Mouse (Mus musculus) heart, postnatal 36 days (tissue): ENCODE results near the gene Foxp4. TPM values are rescaled to one million over a fixed set of nuclear protein-coding genes. Genes with fewer than 3 reads are reported as not detected.

Experiments
- DNase-seq, 2 experiments: peaks; one replicate each; pipeline ENCODE4 v3.0.0; 2021 to 2022
- intact Hi-C: fragments of 180-260 bp; cut with DNase I; formaldehyde crosslinking; loops from one replicate; pipeline ENCODE4 v1.15.1; 2025
- total RNA-seq, 2 experiments: library from RNA; stranded (reverse); gene quantifications; 2 replicates each; pipeline ENCODE4 v1.2.3; 2021

Gene Foxp4
- total RNA-seq, 2 experiments from 2014 or later: 9.5 to 11.3 TPM

DNA sequence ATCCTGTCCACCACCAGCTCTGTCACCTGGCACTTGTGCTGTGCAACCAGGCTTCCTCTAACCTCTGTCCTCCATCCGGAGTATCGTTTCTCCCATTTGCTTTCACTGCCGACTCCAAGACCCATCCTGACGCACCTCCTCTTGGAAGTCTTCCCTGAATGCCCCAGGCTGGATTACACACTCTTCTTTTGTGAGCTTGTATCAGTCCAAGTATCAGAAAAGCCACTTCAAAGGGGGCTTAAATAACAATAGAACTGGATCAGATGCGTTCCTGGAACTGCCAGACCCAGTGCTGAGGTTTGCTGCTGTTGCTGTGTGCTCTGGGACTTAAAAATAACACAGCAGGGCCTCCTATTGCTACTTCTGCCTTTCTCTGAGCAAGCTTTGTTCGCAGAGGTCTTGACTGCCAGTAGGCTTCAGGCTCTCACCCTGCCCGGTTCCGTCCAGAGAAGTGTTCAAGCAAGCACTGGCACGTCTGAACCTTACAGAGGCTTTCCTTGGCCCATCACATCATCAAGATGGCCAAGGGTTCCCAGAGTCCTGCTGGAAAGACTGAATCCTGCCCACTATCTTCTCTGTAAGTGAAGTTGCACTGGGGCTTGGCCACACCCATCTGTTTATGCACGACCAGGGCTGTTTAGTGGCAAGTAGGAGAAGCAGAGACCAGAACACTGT is 13.6 kb upstream of the Foxp4 start:
- intact Hi-C loops: no loop called here
- DNase-seq: no peak

DNA sequence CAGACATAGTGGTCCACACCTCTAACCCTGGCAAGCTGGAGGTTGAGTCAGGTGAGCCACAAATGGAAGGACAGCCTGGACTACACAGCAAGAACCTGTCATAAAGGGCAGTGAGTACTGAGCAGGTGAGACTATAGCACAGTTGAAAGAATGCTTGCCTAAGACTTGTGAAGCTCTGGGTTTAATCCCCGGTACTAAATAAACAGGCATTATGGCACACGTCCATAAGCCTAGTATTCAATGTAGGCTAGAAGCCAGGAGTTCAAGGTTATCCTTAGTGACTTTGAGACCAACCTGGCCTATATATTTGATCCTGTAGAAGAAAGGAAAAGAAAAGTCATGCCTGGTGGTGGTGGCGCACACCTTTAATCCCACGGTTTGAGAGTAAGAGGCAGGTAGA is 12.1 kb upstream of the Foxp4 start:
- intact Hi-C loops: no loop called here
- no peak for DNase-seq

DNA sequence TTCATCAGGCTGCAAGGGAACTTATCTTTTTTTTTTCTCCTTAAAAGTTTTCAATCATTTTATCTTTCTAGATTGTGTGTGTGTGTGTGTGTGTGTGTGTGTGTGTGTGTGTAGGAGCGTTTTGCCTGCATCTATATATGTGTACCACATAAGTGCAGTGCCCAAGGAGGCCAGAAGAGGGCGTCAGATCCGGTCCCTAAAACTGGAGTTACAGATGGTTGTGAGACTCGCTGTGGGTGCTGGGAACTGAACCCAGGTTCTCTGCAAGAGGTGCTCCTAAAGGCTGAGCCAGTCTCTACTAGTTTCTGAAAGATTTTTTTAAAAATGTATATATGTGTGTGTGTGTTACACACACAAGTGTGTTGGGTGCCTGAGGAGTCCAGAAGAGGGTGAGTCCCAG is 5.0 kb upstream of the Foxp4 start:
- intact Hi-C loops: no loop called here
- DNase-seq: no peak

DNA sequence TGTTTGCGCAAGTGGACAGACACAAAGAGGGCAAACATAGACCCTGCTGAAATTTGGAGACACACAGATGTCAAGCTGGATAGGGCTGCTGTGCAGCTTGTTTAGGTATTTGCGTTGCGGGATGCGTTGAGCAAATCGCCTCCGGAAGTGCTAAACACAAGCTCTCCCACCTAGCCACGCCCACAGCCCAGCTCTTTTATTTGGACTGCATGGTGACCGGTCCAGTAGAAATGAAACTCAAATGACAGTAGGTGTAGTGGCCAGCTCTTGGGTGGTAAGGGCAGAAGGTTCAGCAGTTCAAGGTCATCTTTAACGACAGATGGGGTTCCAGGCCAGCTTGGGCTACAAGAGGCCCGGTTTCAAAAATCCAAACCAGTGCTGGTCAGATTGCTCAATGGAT is 1.5 kb upstream of the Foxp4 start:
- DNase-seq: no peak
- intact Hi-C loops: loop anchor here (2.0 kb wide), 3 partner anchors 49 to 119 kb away; no protein-coding TSS in a partner anchor

DNA sequence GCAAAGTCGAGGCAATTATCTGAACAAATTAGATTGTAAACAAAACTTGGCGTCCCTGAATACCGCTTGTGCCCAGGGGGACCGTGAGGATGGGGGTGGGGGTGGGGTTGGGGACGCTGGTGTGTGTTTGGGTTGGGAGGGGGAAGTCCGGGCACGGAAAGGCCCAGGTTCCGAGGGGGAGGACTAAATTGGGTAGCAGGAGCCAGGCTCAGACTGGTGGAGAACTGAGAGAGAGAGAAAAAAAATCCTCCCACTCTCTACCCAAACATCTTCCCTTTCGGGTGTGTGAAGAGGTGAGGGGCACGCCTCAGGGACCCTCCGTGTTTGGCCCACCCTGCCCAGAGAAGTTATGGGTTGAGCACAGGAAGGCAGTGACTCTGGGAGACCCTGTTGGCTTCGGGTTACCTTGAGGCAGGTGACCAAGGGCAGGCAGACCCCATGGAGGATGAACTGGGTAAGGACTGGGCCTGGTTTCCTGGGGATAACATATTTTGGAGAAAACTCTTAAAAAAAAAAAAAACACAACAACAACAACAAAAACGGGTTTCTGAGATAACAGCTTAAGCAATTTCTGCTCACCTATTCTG is 988 bp upstream of the Foxp4 start:
- intact Hi-C loops: loop anchor here (2.0 kb wide), 3 partner anchors 49 to 119 kb away; no protein-coding TSS in a partner anchor
- DNase-seq: no peak

DNA sequence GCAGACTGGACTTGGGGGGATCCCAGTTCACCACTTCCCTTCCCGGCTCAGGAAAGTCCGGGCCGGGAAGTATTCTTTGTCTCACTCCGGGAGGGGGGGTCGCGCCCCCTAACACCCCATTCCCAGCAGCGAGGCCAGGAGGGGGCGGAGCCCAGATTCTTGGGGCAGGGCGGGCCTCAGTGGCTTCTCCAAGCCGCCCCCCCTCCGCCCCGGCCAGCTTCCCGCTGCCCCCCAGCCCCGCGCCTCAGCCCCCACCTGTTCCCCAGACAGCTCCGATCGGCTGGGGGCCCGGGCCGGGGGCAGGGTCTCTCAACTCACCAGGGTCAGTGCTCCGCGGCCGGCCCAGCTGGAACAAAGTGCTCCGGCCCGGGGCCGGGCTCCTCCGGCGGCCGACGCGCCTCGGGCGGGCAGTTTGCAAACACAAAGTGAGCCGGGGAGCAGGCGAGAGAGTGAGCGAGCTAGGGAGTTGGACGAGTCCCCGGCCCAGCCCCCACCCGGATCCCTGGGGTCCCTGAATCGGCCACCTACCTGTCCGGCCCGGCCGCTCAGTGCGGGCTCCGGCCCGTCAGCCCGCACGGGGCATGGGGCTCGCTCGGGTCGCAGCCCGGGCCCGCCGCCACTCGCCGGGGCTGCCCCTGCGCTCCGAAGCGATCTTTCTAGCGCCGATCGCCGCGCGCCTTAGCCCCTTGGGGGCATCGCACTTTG is 615 bp downstream of the Foxp4 start:
- DNase-seq: peak; percentile 60 to 66
- intact Hi-C loops: loop anchor here (2.0 kb wide), 3 partner anchors 51 to 121 kb away; no protein-coding TSS in a partner anchor

DNA sequence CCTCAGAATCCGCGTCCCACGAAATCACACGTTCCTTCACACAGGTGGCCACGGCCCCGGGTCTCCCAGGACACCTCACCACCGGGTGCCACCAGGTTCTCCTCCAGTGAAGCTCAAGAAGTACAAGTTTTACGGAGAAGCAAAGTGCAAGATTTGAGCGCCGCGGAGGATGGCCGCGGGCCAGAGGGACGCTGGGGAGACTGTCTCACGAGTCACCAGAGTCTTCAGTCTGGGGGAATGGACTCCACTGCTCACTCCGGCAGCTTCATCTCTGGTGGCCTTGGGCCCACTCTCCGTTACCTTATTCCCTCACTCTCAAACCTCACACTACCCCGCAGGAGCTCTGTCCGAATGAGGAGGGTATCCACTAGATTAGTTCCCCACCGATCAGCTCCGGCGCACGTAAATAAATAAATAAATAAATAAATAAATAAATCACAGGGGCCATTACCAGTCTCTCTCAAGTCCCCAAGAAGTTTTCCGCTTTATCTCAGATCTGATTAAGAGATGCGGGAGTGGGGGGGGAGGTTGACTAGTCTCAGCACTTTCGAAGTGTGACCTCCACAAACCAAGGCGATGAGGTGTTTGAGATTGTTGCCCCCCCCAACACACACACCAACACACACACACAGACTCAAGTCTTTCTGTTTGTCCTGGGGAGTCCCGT is 1.3 kb downstream of the Foxp4 start:
- intact Hi-C loops: no loop called here
- DNase-seq: peak; percentile 51 to 55

DNA sequence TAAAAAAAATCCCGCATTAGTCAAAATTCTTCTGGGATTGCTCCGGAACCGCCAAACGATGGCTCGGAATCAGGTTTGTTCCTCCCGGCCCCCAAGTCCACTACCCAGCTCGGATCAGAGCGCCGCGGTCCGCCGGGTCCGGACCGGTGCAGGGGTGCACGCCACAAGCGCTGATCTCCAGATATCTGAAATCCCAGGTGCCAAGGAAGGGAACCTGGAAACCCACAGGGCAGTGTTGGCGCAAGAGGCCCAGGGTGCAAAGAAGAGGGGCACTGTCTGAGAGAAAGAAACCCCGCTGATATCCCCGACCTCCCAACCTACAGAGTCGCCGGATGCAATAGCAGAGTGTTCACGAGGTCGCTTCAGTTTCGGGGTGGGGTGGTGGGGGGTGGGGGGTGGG is 1.9 kb downstream of the Foxp4 start:
- no peak for DNase-seq
- intact Hi-C loops: no loop called here

DNA sequence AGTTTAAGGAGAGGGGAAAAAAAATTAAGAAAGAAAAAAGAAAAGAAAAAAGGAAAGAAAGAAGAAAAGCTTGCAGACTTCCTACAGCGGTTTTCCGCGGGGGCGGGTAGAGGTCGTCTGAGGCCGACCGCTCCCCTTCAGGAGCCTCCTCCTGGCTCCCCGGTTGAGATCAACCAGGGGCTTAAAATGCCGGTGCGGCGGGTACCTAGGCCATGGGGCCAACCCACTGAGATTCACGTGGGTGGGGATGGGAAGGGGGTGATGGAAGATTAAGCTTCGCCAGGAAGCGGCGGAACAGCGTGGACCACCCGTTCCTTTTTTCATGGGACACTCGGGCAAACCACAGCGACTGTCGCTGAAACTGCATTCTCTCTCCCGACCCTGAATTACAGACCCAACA is 2.3 kb downstream of the Foxp4 start:
- no peak for DNase-seq
- intact Hi-C loops: no loop called here

DNA sequence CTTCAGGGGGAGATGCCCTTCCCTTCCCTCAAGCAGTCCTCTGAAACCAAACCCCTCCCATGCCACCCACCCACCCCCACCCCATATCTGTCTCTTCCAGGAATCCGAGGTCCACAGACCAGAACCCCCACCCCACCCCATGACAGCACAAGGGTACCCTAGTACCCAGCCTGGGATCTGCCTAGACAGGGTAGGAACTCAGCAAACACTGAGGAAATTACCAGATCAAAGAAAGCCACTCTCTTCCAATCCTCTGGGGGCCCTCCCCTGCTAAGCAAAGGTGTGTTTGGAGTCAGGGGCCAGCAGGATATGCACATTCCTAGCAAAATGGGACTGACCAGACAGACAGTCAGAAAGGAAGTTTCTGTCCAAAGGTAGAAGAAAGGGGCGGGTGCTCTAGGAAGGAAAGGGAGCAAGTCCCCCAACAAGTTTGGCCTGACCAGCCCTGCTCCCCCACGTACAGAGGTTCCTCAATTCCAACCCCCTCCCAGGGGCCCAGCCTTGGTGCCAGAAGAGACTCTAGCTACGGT is 3.2 kb downstream of the Foxp4 start:
- no peak for DNase-seq
- intact Hi-C loops: no loop called here

DNA sequence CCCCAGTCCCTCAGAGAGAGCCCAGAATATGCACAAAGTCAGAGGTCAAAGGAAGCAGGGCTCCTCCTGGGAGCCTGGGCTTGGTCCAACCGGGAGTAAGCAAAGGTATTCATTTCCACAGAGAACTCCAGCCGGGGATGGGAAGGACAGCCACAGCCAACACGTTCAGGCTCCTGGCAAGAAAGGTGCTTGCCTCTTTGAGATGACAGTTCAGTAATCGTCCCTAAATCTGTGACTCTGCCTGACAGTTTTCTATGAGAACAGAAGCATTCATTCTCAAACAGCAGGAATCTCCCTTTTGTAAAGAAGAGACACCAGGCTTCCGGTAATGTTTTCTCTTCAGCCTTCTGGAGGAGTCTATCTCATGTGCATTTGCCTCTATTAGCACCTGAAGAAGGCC is 4.6 kb downstream of the Foxp4 start:
- DNase-seq: no peak
- intact Hi-C loops: no loop called here

DNA sequence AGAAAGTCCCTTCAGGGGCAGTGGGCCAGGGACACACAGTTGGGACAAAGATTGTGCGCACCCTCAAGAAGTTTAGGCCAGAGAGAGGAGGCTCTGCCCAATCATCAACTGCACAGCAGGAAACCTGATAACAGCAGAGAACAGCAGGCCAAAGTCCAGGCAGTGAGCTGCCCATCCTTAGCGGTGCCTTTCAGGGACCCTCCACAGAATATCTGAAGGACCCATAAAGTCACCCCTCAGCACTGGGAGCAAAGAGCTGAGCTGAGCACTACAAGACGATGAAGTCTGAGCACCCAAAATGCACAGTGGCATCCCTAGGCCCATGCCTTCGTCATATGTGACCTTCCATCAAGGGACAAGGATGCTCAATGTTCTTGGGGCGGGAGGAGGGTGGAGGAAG is 6.5 kb downstream of the Foxp4 start:
- intact Hi-C loops: no loop called here
- DNase-seq: no peak

DNA sequence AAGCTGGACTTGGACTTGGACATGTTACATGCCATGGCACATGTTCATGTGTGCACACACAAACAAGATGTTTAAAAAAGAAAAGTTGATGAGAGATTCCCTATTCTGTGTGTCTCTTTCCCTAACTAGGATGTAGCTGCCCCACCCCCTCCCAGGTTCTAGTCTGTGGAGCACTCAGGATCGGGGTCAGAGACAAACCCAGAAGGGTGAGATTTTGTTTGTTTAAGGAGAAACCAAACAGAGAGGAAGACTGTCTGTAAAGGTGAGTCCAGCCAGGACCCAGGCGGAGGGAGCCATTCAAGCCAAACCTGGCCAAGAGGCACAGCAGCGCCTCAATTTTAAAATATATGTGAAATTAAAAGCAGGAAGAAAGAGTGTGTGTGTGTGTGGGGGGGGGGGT is 7.2 kb downstream of the Foxp4 start:
- intact Hi-C loops: no loop called here

DNA sequence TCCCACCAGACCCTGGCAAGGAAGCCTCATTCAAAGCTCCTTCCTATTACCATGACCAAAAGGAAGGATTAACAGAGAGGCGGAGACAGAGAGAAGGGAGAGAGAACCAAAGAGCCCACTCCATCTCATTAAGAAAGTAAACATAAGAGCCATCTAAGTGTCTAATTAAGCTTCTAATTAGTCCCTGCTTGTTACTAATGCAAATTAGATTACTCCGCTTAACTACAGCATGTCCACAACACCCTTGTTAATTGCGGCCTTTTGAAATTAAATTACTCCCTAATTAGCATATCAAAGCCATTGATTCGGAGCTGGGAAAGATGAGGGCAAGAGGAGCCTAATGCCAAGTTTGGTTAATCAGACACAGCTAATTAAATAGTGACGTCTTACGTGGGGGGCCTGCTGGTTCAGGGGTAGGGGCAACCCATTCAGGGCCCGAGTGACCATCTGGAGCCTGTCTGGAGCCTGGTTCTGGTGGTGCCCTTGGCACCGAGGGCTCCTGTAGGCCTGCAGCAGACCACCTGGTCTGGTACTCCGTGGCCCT is 9.7 kb downstream of the Foxp4 start:
- intact Hi-C loops: no loop called here
- no peak for DNase-seq

More for the DNA sequence above, 7.2 kb downstream of the Foxp4 start:
- DNase-seq: no peak

DNA sequence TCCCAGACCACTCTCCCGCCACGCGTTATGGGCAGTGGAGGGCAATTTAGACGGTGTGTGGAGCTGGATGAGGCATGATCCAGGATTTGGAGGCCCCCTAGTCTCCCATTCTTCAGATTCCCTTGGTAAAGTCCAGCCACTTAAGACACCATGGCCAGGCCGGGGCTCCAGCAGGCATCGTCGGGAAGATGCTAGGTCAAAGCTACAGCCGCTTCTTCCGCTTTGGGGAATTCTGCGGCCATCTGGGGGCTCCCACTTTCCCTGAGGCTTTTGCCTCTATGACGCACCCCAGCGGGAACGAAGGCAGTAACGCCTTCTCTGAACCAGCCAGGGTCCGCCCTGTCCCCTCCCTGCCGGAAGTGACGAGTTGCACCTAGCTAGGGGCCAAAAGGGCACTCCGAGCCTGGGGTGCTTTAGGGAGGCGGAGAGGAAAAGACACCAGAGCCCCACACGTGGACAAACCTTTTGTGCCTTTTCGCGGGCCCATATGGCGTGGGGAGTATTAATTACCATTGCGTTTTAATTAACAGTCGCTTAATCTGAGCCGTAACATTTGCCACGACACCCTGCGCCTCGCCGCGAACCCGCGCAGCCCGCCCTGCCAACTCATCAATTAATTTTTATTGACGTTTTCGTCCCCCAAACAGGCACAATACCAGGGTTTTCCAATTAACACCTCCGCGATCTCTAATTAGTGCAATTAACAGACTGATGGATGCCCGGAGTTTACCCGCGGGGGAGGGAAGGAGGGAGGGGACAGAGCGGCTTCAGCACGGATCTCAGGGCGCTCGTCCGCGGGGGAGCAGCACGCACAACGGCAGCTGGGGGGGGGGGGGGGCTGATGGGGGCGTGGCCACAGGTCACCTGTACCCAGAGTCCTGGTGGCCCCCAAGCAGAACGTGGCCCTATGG is 15.1 kb downstream of the Foxp4 start:
- intact Hi-C loops: no loop called here
- peak; percentile 69 for DNase-seq

DNA sequence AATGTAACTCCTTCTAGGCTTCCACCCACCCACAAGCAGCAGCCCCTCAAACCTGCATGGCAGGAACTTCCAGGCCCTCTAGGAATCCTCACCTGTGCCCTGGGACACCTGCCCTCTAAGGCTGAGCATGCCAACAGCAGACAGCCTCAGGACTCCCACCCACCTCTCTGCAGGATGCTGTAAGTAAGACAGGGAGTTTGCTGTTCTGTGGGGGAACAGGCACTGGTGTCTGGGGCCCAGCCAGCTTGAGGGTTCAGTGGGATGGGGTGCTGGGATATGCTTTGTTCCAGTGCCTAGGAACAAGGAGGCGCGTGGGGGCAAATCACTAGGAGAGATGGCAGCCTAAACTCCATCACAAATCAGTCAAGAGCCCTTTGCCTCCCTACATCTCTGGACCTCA is 16.4 kb downstream of the Foxp4 start:
- DNase-seq: no peak
- intact Hi-C loops: no loop called here

DNA sequence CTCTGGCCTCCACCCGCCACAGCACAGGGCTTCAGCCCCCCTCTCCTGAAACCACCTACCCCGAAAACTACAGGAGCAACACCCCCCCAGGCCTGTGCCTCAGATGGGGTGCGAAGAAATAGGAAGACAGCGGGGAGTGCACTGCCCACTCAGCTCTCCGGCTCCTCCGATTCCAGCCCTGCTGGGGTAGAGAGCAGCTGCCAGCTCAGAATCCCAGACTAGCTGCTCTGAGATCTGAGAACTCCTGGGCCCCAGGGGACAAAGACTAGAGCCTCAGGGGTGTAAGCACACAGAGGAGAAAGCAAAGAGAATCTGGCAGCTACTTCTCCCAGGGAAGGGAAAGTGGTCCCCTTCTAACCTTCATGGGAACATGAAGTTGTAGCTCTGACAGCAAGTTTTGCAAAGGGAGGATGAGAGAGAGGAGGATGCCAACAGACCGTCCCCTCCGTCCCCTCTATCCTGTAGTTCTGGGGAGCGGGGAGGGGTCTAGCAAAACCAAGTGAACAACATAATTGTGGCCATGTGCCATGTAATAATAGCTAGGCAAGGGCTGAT is 17.0 kb downstream of the Foxp4 start:
- DNase-seq: no peak

DNA sequence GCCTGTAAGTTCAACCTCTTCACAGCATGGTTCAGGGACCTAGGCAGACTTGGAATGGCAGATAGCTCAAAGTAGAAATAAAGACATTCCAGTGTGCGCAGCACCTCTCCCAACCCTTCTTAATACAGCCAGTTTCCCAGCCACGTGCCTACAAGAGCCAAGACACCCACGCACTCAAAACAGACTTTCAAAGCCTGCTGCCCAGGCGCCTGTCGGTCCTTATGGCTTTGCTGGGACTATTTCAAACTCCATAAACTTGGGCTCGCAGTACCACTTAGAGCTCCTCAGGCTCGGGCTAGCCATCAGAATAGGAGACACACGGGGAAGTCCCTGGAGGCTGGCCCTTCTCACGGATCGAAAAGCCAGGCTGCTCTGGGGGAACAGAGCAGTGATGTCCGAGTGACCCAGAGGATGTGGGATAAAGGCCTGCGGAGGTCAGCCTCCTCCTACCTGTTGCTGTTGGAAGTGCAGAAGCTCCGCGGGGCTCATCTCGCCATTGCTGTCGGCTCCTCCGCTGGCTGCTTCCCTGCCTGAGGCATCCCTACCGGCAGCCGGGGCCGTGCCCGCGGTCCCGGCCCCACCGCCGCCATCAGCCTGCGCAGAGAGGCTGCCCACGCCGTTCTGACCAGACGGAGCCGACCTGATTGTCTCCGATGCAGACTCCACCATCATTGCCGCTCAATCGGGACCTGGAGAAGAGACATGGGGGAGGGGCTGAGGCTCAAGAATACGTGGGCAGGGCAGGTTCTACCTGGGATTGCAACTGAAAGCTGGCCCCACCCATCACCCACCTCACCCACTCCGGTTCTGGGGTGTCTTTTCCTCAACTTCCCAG is 20.4 kb downstream of the Foxp4 start:
- intact Hi-C loops: no loop called here
- no peak for DNase-seq

More for the DNA sequence above, 17.0 kb downstream of the Foxp4 start:
- intact Hi-C loops: no loop called here

DNA sequence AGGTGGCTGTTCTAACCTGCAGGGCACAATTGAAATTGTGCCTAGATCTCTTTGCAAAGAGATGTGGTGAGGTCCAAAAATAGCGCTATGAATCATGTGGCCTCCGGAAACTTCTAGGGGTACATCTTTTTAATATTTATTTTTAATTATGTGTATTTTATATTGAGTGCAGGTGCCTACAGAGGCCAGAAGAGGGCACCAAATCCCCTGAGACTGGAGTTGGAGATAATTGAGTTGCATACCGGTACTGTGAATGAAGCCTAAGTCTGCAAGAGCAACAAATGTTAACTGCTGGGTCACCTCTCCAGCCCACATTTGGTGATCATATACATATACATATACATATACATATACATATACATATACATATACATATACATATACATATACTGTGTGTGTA is 22.7 kb downstream of the Foxp4 start:
- no peak for DNase-seq
- intact Hi-C loops: no loop called here
